Mouse (Mus musculus): Measurements from ENCODE around the gene H2afy2. TPM values are rescaled to one million over a fixed set of nuclear protein-coding genes. Genes with fewer than 3 reads are reported as not detected.
A peak's percentile ranks its signal among the peaks of the same experiment; 100 is the strongest.

Gene H2afy2
- 10 to 100 TPM; 25.1 to 28.5 TPM for total RNA-seq (2021)

GRCm38 (mm10) chr10:61783621-61784251 is at the start of gene H2afy2:
TSS of gene H2afy2 (minus strand) at chr10:61784147.
- peak; percentile 76 to 84 for DNase-seq (ENCODE audit: low spot score in 2 of 2)
- intact Hi-C loops (cut with DNase I): loop anchor here (5.0 kb wide), 1 partner anchor 54 kb away; no protein-coding TSS in a partner anchor

GRCm38 (mm10) chr10:61832713-61833112 is 48.8 kb upstream of the H2afy2 start:
- intact Hi-C loops (cut with DNase I): no loop called here
- DNase-seq (ENCODE audit: low spot score in 2 of 2): no peak

DNA sequence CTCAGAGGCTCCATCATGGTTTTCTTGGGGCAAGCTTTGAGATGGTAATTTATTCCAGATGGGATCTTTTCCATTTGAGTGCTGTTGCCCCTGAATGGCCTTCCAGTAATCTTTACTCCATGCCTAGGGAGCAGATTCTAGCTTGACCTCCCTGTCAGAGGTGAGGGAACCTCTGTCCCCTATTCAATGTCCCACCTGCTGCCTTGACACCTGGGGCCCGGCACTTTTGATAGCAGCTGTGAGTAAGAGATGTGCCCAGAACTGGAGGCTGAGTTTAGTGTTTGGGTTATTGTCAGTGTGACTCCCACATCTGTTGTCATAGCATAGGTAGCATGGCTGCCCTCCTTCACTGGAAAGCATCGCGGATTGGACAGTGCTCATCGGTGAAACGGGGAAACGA is 47.8 kb upstream of the H2afy2 start:
- intact Hi-C loops (cut with DNase I): no loop called here

DNA sequence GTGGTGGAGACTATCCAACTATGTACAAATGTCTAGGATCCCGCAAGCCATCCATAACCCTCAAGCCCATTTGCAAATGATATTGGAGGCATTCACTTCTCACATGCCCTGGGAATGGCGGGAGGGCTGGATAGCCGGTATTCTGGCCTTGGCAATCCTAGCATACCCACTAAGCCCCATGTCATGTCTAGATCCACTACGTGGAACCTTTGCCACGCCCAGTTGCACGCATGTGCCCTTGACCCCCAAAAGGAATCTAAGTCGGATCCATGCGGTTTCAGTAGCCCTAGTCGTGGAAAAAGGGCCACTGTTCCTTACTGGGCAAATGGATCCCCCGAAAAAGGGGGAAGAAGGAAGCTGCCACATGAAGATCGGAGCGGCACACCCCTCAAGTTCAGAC is 47.3 kb upstream of the H2afy2 start:
- intact Hi-C loops (cut with DNase I): no loop called here
- DNase-seq (ENCODE audit: low spot score in 2 of 2): no peak

More for the DNA sequence above, 47.8 kb upstream of the H2afy2 start:
- no peak for DNase-seq (ENCODE audit: low spot score in 2 of 2)

- peak in 1 of 2 experiments; percentile 16 for DNase-seq (ENCODE audit: low spot score in 2 of 2)
- intact Hi-C loops (cut with DNase I): no loop called here
Measured at GRCm38 (mm10) chr10:61830817-61831216, 46.9 kb upstream of the H2afy2 start.

DNA sequence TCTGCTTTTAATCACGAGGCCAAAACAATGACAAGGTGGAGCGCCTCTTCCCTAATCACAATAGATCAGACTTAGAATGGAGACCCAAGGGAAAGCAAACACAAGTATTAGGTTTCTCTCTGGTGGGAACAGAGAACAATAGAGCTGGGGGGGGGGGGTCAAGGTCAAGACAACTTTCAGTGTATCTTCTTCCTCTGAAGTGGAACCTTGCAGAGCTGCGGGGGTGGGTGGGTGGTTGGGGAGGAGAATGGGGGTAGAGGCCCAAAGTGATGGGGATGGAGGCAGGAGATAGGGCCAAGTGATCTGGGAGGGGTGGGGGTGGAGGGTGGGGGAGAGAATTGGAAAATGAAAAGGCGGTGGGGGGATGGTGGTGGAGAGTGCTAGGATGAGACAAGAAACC is 45.1 kb upstream of the H2afy2 start:
- no peak for DNase-seq (ENCODE audit: low spot score in 2 of 2)
- intact Hi-C loops (cut with DNase I): no loop called here

- intact Hi-C loops (cut with DNase I): no loop called here
Measured at GRCm38 (mm10) chr10:61827950-61828936, 44.3 kb upstream of the H2afy2 start.

GRCm38 (mm10) chr10:61826753-61827435 is 42.9 kb upstream of the H2afy2 start:
- intact Hi-C loops (cut with DNase I): no loop called here
- DNase-seq (ENCODE audit: low spot score in 2 of 2): no peak

More at GRCm38 (mm10) chr10:61827950-61828936, 44.3 kb upstream of the H2afy2 start:
- DNase-seq (ENCODE audit: low spot score in 2 of 2): no peak

GRCm38 (mm10) chr10:61825979-61826752 is 42.2 kb upstream of the H2afy2 start:
- intact Hi-C loops (cut with DNase I): no loop called here
- DNase-seq (ENCODE audit: low spot score in 2 of 2): no peak

- intact Hi-C loops (cut with DNase I): no loop called here
- DNase-seq (ENCODE audit: low spot score in 2 of 2): no peak
Measured at GRCm38 (mm10) chr10:61825536-61825935, 41.6 kb upstream of the H2afy2 start.

DNA sequence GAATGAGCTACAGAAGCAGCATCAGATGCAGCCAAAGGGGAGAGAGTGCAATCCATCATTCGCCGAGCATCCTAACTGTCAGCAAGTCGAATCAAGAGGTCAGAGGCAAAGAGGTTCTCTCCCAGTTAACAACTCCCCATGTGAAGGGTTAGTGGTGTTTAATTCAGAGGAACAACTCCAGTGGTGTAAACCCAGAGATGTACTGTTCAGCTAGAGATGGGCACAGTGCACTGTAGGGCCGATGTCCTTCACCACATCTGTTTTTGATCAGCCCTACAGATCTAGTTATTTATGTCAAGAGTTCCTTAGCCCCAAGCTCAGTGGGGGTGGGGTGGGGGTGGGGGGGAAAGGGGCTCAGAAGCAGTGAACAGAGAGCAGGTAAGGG is 39.8 kb upstream of the H2afy2 start:
- DNase-seq (ENCODE audit: low spot score in 2 of 2): no peak
- intact Hi-C loops (cut with DNase I): no loop called here

GRCm38 (mm10) chr10:61822968-61823730 is 39.2 kb upstream of the H2afy2 start:
- no peak for DNase-seq (ENCODE audit: low spot score in 2 of 2)

GRCm38 (mm10) chr10:61820050-61820449 is 36.1 kb upstream of the H2afy2 start:
- DNase-seq (ENCODE audit: low spot score in 2 of 2): no peak
- intact Hi-C loops (cut with DNase I): no loop called here

More at GRCm38 (mm10) chr10:61822968-61823730, 39.2 kb upstream of the H2afy2 start:
- intact Hi-C loops (cut with DNase I): no loop called here

GRCm38 (mm10) chr10:61811987-61812386 is 28.0 kb upstream of the H2afy2 start:
- no peak for DNase-seq (ENCODE audit: low spot score in 2 of 2)
- intact Hi-C loops (cut with DNase I): no loop called here

DNA sequence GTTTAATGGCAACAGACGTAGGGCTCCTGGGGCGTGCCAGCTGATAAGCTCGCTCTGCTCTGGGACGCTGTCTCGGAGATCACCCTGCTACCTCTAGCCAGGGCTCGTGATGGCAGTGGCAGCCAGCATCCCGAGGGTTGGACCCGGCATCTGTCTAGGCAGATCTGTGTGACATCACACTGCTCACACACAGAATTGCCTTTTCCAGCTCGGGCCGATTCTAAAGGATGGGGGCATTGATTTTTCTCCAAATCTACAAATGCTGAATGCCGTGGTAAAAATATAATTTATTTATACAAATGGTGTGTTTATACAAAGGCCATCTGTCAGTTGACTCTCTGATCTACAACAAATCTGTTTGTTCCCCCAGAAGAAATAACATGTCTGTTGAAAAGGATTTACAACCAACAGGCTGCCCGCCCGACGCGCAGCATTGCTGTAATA is 14.2 kb upstream of the H2afy2 start:
- intact Hi-C loops (cut with DNase I): no loop called here
- no peak for DNase-seq (ENCODE audit: low spot score in 2 of 2)

- intact Hi-C loops (cut with DNase I): no loop called here
- no peak for DNase-seq (ENCODE audit: low spot score in 2 of 2)
Measured at GRCm38 (mm10) chr10:61795458-61795857, 11.5 kb upstream of the H2afy2 start.

GRCm38 (mm10) chr10:61794971-61795370 is 11.0 kb upstream of the H2afy2 start:
- DNase-seq (ENCODE audit: low spot score in 2 of 2): no peak
- intact Hi-C loops (cut with DNase I): no loop called here

DNA sequence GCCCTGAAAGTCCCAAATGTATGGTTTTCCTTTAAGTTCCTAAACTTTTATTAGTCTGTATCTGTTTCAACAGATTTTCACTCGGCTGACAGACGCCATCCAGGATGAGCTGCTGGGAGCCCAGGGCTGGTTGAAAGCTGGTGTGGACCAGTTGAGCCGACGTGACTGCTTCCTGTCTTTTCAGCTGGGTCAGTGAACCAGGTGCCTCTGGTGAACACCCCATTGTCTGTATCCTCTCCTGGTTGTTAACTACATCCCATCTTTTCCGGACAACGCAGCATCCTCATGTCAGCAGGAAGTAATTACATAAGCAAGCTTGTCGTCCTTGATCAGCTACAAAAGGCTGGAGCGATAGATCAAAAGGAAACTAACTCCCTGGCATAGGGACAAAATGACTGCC is 9.1 kb upstream of the H2afy2 start:
- DNase-seq (ENCODE audit: low spot score in 2 of 2): no peak
- intact Hi-C loops (cut with DNase I): no loop called here

DNA sequence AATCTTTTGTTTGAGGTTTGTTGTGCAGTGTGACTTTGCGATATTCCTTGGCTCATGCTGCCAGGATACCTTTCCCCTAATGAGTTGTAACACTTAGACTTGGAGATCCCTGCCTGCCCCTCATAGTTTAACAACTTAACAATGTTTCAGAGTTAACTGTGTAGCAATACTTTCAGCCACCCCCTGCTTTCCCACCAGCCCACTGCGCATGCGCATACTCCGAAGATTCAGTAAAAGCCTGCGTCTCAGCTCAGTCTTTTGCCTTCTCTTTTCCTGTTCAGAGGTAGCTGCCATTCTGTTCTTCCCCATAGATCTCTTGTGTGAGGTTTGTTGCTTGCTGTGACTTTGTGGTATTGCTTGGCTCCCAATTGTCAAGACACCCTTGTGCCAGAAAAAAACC is 4.6 kb upstream of the H2afy2 start:
- DNase-seq (ENCODE audit: low spot score in 2 of 2): no peak
- intact Hi-C loops (cut with DNase I): no loop called here
